Mouse (Mus musculus): ENCODE data around the gene Zfp689. TPM values are rescaled to one million over a fixed set of nuclear protein-coding genes. Genes with fewer than 3 reads are reported as not detected.
A peak's percentile ranks its signal among the peaks of the same experiment; 100 is the strongest.

Gene Zfp689
- polyA plus RNA-seq, 1 experiment from 2014 or later = 2.1 TPM

DNA sequence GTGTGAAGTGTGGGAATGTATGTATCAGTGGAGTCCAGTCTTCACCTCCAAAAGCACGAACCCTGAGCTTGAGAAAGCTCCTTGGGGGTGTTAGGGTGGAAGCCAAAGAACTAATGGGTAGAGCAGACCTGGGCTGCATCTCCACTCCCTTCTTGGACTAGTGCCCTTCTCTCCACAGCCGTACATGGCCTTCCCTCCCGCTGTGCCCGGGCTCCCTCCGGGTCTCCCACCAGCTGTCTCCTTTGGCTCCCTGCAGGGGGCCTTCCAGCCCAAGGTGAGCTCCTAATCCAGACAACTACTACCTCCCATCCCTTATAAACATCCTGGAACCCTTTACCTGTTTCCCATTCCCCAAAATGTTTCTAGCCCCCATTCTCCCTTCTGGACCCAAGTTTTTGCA is 36.5 kb upstream of the Zfp689 start:
- no peak overlapping the region for H3K27ac ChIP-seq (replicated peaks)
- H3K27me3 ChIP-seq (ENCODE audit: control insufficient read depth, insufficient read depth, low read length) = no peaks in the 10 kb centered on the region
- TF ChIP-seq EP300 (optimal IDR thresholded peaks at IDR 0.05) = no peak
- no peak for TF ChIP-seq CTCF (IDR thresholded peaks at IDR 0.05; ENCODE audit: low read depth)
- H3K4me1 ChIP-seq (replicated peaks; ENCODE audit: control insufficient read depth, insufficient read depth) = no peaks in the 10 kb centered on the region
- no peak overlapping the region for H3K4me2 ChIP-seq (replicated peaks; ENCODE audit: low read depth)
- DNase-seq (ENCODE audit: low spot score) (no peak), ATAC-seq (ENCODE audit: low FRiP score, low TSS enrichment) (no peak)
- no peak overlapping the region for H3K4me3 ChIP-seq (ENCODE audit: low read depth, low read length)
- WGBS = 84% methylated on average over 5 of the region's 5 CpGs
- no peak overlapping the region for H3K9ac ChIP-seq (ENCODE audit: low read length)
- H3K36me3 ChIP-seq (ENCODE audit: control insufficient read depth, insufficient read depth, low read length) = peaks cover 44% of the 10 kb centered on the region
- H3K9me3 ChIP-seq (ENCODE audit: control insufficient read depth, low read length) = no peaks in the 10 kb centered on the region

DNA sequence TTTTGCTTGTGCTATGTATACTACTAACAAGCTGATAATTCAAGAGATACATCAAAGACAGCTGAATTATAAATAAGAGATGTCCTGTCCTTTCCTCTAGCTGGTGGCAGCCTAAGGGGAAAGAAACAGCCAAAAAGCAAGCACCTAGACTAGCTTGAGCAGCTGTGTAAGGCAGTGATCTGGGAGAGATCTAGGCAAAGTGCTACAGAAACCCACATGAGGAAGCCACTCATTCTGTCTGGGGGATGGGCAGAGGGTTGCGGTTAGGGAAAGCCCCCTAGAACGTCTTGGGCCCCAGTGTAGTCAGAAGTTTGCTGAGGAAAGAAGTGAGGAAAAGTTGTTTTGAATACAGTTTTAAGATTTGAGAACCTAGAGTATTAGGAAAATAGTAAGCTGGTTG is 31.4 kb upstream of the Zfp689 start:
- Histone ChIP-seq H3K4me3 (ENCODE audit: low read depth, low read length) (peak overlapping the region; percentile 93), H3K27me3 (ENCODE audit: control insufficient read depth, insufficient read depth, low read length) (no peaks in the 10 kb centered on the region), H3K4me1 (replicated peaks; ENCODE audit: control insufficient read depth, insufficient read depth) (no peaks in the 10 kb centered on the region), H3K27ac (replicated peaks) (no peak overlapping the region), H3K9me3 (ENCODE audit: control insufficient read depth, low read length) (no peaks in the 10 kb centered on the region), H3K36me3 (ENCODE audit: control insufficient read depth, insufficient read depth, low read length) (peaks cover 18% of the 10 kb centered on the region), H3K4me2 (replicated peaks; ENCODE audit: low read depth) (peak overlapping the region; percentile 84), H3K9ac (ENCODE audit: low read length) (peak overlapping the region; percentile 97)
- ATAC-seq (ENCODE audit: low FRiP score, low TSS enrichment) = no peak
- no peak for DNase-seq (ENCODE audit: low spot score)
- TF ChIP-seq EP300 (optimal IDR thresholded peaks at IDR 0.05) (no peak), CTCF (IDR thresholded peaks at IDR 0.05; ENCODE audit: low read depth) (no peak)
- WGBS = 45% methylated on average over 2 of the region's 2 CpGs

DNA sequence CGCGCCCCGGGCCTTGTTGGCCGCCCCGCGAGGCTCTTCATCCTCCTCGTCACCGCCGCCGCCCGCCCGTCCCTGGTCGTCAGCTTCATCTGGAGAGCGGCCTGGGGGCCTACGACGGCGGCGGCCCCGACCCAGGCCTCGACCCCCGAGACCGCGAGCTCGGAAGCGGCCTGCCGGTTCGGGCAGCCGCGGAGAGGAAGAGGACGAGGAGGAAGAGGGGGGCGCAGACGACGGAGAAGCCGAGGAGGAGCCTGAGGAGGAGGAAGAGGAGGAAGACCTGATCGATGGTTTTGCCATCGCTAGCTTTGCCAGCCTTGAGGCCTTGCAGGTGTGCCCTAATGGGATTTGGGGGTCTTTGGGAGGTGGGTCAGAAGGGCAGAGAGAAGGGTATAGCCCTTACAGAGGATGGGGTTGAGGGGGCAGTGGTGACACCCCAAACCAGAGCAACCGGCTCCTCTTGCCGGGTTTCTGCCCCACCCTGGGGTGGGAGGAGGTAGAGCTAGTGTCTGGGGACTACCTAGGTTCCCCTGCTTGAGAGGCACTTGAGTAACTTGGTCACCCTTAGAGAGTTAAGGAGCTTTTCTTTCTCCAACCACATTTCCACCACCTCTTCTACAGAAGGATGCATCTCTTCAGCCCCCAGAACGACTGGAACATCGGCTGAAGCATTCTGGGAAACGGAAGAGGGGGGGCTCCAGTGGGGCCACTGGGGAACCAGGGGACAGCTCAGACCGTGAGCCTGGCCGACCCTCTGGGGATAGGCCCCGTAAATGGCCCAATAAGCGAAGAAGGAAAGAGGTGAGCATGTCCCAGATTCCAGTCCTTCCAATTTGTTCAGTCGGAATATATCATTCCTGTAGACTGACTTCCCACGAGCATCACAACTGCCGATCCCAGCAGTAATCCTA is 30.6 kb upstream of the Zfp689 start:
- WGBS = 4% methylated on average over 35 of the region's 48 CpGs
- ATAC-seq (ENCODE audit: low FRiP score, low TSS enrichment) = no peak
- H3K36me3 ChIP-seq (ENCODE audit: control insufficient read depth, insufficient read depth, low read length) = peaks cover 18% of the 10 kb centered on the region

DNA sequence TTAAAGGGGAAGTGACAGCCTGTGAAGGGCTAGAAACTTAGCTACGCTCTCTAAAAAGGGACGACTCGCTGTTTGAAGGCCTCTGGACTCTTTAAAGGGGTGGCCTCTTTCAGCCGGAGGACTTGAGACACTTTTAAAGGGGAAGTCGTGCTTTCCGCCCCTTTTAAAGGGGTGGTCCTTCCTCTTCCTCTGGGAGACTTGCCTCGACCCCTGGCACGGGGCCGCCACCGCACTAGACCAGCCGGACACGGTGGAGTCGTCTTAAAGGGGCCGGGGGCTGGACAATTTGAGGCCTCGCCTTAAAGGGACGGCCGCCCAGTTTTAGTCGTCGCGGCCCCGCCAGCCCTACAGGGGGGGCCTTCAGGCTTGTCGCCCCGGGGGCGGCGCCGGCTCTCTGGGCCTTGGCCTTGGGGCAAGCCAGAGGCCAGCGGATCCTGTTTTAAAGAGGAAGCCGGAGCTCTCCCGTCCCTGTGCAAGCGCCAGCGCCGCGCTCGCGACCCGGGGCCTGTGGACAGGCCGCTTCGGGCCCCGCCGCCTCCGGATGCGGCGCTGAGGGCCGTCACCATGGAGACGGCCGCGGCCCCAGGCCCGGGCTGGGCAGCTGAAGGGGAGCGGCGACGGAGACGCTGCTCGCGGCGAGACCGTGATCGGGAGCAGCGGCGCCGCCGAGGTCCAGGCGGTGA is 29.8 kb upstream of the Zfp689 start, which contains the start of gene Fbrs:
Gene Fbrs (plus strand): TSS at position 565 of the 683 bp plus-strand sequence.
- Histone ChIP-seq H3K36me3 (ENCODE audit: control insufficient read depth, insufficient read depth, low read length) (peaks cover 23% of the 10 kb centered on the region), H3K27me3 (ENCODE audit: control insufficient read depth, insufficient read depth, low read length) (no peaks in the 10 kb centered on the region), H3K4me2 (replicated peaks; ENCODE audit: low read depth) (peak within 1 kb of the TSS; percentile 84), H3K27ac (replicated peaks) (peak within 1 kb of the TSS; percentile 99), H3K4me1 (replicated peaks; ENCODE audit: control insufficient read depth, insufficient read depth) (no peaks in the 10 kb centered on the region), H3K9ac (ENCODE audit: low read length) (peak within 1 kb of the TSS; percentile 97), H3K4me3 (ENCODE audit: low read depth, low read length) (peak within 1 kb of the TSS; percentile 93), H3K9me3 (ENCODE audit: control insufficient read depth, low read length) (no peaks in the 10 kb centered on the region)
- peak; percentile 68 for ATAC-seq (ENCODE audit: low FRiP score, low TSS enrichment)
- TF ChIP-seq EP300 (optimal IDR thresholded peaks at IDR 0.05) = peak; percentile 95
- TF ChIP-seq CTCF (IDR thresholded peaks at IDR 0.05; ENCODE audit: low read depth) = peak; percentile 25; the same call in 1 of the 2 replicates
- peak; percentile 90 for DNase-seq (ENCODE audit: low spot score)
- WGBS = under 1% methylated on average over 55 of the region's 62 CpGs

More for the DNA sequence above, 30.6 kb upstream of the Zfp689 start:
- peak overlapping the region; percentile 99 for H3K27ac ChIP-seq (replicated peaks)
- no peaks in the 10 kb centered on the region for H3K9me3 ChIP-seq (ENCODE audit: control insufficient read depth, low read length)
- peak overlapping the region; percentile 93 for H3K4me3 ChIP-seq (ENCODE audit: low read depth, low read length)
- H3K4me2 ChIP-seq (replicated peaks; ENCODE audit: low read depth) = peak overlapping the region; percentile 84
- TF ChIP-seq CTCF (IDR thresholded peaks at IDR 0.05; ENCODE audit: low read depth) (no peak), EP300 (optimal IDR thresholded peaks at IDR 0.05) (no peak)
- DNase-seq (ENCODE audit: low spot score) = no peak
- no peaks in the 10 kb centered on the region for H3K4me1 ChIP-seq (replicated peaks; ENCODE audit: control insufficient read depth, insufficient read depth)
- peak overlapping the region; percentile 97 for H3K9ac ChIP-seq (ENCODE audit: low read length)
- H3K27me3 ChIP-seq (ENCODE audit: control insufficient read depth, insufficient read depth, low read length) = no peaks in the 10 kb centered on the region

DNA sequence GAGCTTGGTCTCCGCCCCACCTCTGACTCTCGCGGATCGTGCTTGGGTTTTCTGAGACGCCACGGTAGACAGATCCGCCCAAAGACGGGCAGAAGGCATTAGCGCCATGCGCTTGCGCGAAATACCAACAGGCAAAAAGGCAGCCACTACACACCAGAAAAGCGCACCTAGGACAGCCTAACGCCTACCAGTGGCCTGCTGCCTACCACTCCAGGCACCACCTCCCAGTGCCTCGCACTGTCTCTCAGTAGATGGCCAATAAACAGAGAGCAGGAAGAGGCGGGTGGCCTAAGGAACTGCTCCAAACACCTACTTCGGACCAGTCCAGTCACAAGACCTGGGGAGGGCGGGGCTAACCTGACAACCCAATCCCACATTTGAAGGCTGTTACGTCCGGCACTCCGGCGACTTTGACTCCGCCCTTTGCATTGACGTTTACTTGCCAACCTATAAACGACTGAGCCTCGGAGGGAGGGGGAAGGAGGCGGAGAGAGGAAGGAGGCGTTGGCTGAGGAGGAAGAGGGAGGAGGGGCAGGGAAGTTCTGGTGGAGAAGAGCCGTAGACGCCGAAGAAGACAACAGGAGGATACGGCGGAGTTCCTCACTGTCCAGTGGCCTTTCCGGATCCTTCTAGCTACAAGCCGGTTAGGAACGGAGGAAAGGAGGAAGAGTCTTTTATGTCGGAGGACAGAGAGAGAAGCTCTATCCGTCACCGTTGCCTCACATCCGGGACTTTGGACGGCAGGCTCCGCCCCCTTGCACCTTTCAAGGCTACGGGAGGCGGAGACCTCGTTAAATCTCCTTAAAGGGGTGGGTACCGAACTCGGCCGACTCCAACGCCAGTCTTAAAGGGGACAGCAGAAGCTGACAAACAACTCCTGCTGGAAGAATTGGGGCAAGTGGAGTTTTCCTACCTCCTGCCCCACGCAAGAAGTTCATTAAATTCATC is 29.0 kb upstream of the Zfp689 start:
- Histone ChIP-seq H3K9ac (ENCODE audit: low read length) (peak overlapping the region; percentile 97), H3K4me2 (replicated peaks; ENCODE audit: low read depth) (peak overlapping the region; percentile 84), H3K36me3 (ENCODE audit: control insufficient read depth, insufficient read depth, low read length) (peaks cover 23% of the 10 kb centered on the region), H3K4me3 (ENCODE audit: low read depth, low read length) (peak overlapping the region; percentile 93), H3K9me3 (ENCODE audit: control insufficient read depth, low read length) (no peaks in the 10 kb centered on the region), H3K4me1 (replicated peaks; ENCODE audit: control insufficient read depth, insufficient read depth) (no peaks in the 10 kb centered on the region), H3K27me3 (ENCODE audit: control insufficient read depth, insufficient read depth, low read length) (no peaks in the 10 kb centered on the region), H3K27ac (replicated peaks) (peak overlapping the region; percentile 99)
- peak; percentile 100 for DNase-seq (ENCODE audit: low spot score)
- under 1% methylated on average over 50 of the region's 50 CpGs for WGBS
- peak; percentile 95 for ATAC-seq (ENCODE audit: low FRiP score, low TSS enrichment)
- peak; percentile 51 for TF ChIP-seq CTCF (IDR thresholded peaks at IDR 0.05; ENCODE audit: low read depth)
- no peak for TF ChIP-seq EP300 (optimal IDR thresholded peaks at IDR 0.05)

All from stomach, postnatal 0 days (tissue).